Mouse (Mus musculus) heart, postnatal 10 days (tissue): ENCODE measurements around the gene Myh14. TPM values are rescaled to one million over a fixed set of nuclear protein-coding genes. Genes with fewer than 3 reads are reported as not detected.

Source experiments
- DNase-seq, 2 experiments: peaks; one replicate each; pipeline ENCODE4 v3.0.0; 2021
- intact Hi-C: fragments of 180-260 bp; cut with DNase I; formaldehyde crosslinking; loops from one replicate; pipeline ENCODE4 v1.15.1; 2025
- total RNA-seq, 2 experiments: library from RNA; stranded (reverse); gene quantifications; 2 replicates each; pipeline ENCODE4 v1.2.3; 2021

Gene Myh14
- total RNA-seq, 2 experiments from 2014 or later: 37.0 to 46.2 TPM

DNA sequence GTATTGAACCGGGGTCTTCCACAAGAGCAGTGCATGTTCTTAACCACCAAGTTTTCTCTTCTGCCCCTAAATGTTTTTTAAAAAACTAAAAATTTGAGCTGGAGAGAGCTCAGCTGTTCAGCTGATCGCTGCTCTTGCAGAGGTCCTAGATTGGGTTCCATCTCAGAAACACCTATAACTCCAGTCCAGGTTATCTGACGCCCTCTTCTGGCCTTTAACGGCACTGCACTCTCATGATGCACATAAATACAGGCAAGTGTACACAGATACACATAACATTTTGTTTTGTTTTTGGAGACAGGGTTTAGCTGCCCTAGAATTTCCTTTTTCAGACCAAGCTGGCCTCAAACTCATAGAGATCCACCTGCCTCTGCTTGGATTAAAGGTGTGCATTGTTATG, 3.9 kb upstream of the Myh14 start:
- DNase-seq: no peak
- intact Hi-C loops: no loop called here

DNA sequence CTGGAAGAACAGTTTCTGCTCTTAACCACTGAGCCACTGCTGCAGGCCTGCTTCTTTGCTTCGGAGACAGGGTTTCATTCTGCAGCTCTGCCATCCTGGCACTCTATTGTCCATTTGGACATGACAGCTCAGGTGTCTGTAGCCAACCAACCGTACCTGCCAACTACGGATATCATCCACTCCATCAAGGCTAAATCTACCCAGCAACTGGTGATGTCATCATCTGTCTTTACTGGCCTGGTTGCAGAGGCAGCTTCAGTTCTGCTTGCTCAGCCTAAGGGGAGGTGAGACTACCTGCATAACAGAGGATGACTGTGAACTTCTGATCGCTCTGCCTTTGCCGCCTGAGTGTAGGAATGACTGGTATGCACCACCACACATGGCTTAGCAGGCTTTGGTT, 1.6 kb upstream of the Myh14 start:
- intact Hi-C loops: no loop called here
- DNase-seq: peak in 1 of 2 experiments; percentile 39

DNA sequence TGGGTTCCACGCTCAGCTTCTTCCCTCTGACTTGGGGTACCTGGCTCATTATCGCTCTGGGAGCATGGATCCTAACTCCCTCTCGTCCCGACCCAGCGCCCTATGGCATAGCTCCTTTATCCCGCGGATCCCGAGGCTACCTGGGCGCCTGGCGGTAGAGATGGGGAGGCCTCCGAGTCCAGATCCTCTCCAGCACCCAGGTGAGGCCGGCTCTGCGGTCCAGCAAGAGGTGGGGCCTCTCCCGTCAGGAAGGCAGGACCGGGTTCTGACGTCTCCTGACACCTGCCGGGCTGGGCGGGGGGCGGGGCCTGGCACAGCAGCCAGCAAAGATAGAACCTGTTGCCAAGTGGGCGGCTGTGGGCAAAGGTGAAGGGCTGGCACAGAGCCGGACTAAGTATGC, 1.5 kb downstream of the Myh14 start:
- intact Hi-C loops: loop anchor here (5.0 kb wide), 1 partner anchor 33 kb away; no protein-coding TSS in a partner anchor
- no peak for DNase-seq

DNA sequence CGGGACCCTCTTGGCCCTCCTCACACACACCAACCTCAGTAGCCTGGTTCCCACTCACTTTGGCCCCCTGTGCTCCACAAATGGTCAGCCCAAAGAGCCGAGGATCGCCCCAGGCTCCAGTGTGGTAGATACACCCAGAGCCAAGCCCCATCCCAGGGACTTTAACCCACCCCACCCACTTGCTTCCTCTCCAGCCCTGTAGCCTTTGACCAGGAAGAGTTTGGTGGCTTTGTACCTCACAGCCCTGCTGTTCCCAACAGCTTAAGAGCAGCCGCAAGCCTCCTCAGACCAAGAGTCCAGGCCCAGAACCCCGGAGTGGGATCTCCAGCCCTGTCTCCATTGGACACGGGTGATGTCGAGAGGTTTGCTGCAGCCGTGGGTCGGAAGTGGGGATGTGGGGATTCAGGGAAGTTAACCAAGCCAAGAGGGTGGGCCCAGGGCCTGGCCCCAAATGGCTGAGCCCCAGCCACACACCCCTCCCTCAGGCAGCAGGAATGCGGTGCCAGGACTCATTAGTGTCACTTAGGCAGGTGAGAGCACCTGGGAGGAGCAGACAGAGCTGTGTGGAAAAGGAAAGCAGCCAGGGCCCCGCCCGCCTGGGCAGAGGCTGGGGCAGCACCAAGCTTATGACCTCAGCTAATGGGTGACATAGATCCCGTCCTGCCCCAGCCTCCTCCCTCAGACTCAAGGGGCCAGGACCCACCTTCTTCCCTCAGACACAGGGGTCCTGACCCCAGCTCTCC, 2.5 kb downstream of the Myh14 start:
- intact Hi-C loops: loop anchor here (5.0 kb wide), 1 partner anchor 34 kb away; no protein-coding TSS in a partner anchor
- no peak for DNase-seq

DNA sequence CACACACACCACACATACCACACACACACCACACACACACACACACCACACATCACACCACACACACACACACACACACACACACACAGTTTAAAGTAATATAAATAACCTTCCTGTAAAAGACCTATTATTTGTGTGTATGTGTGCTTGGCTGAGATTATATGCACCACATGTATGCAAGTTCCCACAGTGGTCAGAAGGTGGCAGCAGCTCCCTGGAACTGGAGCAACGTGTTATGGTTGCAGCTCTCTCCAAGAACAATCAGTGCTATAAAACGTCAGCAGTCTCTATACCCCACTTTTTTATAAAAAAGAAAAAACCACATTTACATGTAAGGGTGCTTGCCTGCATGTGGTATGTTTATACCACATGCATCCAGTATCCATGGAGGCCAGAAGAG, 4.2 kb downstream of the Myh14 start:
- intact Hi-C loops: loop anchor here (5.0 kb wide), 1 partner anchor 36 kb away; no protein-coding TSS in a partner anchor
- no peak for DNase-seq

DNA sequence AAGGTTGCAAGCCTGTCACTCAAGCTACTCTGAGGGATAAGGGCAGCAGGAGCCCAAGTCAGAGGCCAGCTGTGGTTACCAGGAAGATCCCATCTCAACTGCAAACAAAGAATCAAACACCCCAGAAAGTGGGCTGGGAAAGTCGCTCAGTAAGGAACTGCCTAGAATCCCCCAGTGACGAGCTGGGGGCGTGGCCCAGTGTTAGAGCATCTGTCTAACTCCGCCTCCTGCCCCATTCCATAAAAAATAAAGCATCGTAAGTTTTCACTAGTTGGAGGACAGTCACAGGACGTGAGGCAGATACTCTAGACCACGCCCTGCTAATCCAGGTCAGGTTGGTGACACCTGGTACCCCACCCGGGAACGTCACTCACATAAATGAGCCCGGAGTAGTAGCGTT, 5.9 kb downstream of the Myh14 start:
- no peak for DNase-seq
- intact Hi-C loops: loop anchor here (5.0 kb wide), 1 partner anchor 38 kb away; no protein-coding TSS in a partner anchor

DNA sequence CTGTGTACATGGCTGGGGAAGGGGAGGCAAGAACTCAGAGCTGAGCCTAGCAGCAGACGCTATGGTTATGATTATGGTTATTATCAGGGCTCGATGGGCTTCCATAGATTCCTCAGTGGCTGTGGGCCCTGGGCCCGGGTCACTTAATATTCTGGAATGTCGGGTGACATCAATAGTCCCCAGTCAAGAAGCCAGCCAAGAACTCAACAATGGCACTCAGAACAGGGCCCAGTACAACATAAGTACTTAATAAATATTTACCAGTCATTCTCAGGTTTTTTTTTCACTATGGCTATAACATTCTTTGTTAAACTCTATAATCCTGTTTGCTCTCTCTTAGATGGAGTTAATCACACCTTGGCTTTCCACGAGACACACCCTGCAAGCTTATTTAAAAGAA, 7.1 kb downstream of the Myh14 start:
- intact Hi-C loops: no loop called here
- no peak for DNase-seq

DNA sequence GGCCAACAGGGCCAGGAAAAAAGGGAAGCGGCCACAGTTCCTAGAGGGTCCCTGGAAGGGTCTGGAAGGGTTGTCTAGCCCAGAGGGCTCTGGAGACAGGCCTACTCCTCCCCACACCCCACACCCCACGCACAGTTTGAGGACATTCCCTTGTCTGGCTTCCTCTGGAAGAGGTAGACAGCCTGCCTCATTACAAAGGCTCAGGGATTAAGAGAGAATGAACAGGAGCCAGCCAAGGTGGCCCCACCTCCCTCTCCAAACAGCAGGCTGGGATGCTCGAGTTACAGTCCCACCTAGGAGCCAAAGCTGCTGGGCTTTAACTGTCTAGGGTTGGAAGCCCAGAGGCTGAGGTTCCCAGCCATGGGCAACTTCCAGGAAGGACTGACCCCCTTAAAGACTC, 8.1 kb downstream of the Myh14 start:
- intact Hi-C loops: no loop called here
- DNase-seq: no peak

DNA sequence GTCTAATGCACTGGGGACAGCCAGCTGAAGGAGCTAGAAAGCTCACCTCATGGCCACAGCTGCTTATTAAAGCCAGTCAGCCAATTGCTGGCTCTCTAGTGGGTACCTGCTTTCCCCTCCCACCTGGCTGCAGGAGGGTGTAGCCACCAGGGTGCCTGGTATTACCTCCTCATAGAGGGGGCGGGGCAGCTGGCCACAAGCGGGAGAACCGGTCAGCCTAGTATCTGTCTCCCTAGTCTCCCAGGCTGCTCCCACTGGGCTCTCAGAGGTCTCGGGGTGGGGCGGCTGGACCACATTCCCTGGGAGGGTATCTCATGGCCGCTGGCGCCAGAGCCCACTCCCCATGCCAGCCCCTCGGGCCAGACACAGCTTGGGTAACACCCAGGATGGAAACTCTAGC, 8.5 kb downstream of the Myh14 start:
- intact Hi-C loops: no loop called here
- no peak for DNase-seq

DNA sequence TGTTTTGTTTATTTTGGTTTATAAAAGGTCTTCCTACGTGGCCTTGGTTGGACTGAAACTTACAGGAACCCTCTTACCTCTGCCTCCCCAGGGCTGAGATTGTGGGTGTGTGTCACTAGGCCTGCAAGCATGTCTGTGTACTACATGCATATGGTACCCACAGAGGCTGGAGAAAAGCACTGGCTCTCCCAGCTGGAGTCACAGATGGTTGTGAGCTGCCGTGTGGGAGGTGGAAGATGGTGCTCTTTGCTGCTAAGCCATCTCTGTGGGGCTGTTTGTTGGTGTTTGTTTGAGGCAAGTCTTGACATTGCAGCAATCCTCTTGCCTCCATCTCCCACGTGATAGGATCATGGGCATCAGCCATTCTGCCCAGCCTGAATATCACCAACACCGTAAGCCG, 9.4 kb downstream of the Myh14 start:
- intact Hi-C loops: no loop called here
- no peak for DNase-seq

DNA sequence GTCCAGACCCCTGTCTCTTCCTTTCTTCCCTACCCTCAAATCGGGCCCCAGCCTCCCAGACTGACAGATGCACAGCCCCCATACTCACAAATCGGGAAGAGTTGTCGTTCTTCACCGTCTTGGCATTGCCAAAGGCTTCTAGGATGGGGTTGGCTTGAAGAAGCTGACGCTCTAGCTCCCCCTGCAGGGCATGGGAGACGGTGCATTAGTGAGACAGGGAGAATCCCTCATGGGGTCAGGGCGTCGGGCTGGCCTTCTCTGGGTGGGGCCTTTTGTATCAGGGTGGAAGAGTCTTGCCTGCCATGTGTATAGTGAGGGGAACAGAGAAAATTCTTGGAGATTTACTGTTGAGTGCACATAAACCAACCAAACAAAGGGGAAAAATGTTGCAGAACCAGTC, 15.1 kb downstream of the Myh14 start:
- DNase-seq: peak; percentile 33 to 65
- intact Hi-C loops: no loop called here

DNA sequence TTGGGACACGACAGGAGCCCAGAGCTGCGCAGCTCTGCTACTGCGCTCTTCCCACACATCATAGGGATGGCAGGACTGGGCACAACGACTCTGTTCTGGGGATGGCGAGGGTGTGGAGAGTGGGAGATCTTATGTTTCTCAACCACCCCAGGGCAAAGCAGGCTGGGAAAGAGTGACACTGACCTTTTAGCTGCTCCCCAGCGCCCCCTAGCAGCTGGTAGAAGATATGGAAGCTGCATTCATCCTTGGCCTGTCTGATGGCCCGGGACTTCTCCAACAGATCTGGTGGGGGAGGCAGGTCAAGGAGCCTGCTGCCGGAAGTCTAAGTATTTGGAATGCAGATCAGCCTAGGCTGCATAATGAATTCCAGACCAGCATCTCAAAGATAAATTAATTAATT, 16.9 kb downstream of the Myh14 start:
- intact Hi-C loops: loop anchor here (5.0 kb wide), 1 partner anchor 49 kb away; no protein-coding TSS in a partner anchor
- peak in 1 of 2 experiments; percentile 30 for DNase-seq

DNA sequence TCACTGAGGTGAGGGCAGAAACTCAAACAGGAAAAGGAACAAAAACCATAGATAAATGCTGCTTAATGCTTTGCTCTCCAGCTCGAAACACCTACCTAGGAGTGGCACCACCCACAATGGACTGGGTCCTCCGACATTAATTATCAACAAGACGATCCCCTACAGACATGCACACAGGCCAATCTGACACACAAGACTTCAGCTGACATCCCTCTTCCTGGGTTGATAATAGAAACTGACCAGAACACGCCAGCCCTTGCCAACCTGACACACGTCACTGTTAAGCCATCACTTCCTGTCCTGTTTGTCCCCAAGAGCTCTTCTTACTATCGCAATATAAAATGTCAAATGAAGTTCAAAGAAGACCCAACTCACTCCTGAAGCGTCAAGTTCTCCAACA, 19.2 kb downstream of the Myh14 start:
- intact Hi-C loops: loop anchor here (5.0 kb wide), 1 partner anchor 51 kb away; no protein-coding TSS in a partner anchor
- no peak for DNase-seq

DNA sequence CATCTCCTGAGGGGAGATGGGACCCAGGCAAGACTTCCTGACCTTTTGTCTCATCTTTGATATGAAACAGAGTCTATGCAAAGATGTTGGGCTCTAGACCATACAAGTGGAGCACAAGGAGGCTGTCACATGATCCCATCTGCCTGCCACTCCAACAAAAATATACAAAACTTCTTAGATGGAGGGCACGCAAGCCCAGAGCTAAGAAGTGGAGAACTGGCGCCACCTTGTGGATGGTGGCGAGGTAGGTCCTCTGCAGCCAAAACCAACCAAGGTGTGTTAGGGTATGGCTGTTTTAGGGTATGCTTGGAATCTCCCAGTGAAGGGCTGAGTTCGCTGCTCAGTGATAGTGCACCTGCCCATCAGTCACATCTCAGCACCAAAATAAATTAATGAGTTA, 20.7 kb downstream of the Myh14 start:
- DNase-seq: peak; percentile 26 to 60
- intact Hi-C loops: loop anchor here (5.0 kb wide), 3 partner anchors 52 to 177 kb away; partner anchors contain the start of gene Mybpc2

DNA sequence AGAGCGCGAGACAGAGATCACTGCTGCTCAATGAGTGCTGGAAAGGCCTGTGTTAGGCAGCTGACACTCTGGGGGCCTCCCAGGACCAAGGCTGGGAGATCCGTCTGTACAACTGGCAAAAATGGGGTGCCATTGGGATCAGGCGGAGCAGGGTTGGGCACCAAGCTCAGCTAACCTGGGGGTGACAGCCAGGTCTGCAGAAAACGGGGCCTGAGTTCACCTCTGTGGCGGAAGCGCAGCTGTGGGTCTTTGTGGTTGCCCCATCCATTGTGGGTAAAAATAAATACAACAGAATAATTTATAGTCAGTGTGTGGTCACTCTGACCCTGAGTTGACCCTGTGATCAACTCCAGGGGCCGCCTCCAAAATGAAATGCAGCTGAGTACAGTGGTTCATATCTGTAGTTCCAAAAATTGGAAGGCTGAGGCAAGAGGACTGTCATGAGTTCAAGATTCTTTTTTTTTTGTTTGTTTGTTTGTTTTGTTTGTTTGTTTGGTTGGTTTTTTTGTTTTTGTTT, 21.5 kb downstream of the Myh14 start:
- no peak for DNase-seq
- intact Hi-C loops: loop anchor here (5.0 kb wide), 2 partner anchors 127 to 178 kb away; partner anchors contain the start of gene Mybpc2

DNA sequence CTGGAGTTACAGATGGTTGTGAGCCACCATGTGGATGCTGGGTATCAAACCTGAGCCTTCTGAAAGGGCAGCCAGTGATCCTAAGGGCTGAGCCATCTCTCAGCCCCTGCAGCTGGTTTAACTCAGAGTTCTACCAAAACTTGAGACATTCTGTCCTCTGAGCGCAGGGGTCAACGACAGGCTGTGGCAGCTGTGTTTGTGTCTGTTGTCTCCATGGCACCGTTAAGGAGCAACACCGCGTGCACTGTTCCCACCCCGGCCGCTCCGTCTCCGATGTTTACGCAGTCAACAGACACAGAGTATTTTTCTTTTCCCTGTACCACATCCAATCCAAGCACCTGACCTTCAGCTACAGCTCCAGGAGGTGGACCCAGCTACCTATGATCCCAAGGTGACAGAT, 22.9 kb downstream of the Myh14 start:
- peak; percentile 47 to 48 for DNase-seq
- intact Hi-C loops: loop anchor here (5.0 kb wide), 2 partner anchors 125 to 180 kb away; partner anchors contain the start of gene Mybpc2

DNA sequence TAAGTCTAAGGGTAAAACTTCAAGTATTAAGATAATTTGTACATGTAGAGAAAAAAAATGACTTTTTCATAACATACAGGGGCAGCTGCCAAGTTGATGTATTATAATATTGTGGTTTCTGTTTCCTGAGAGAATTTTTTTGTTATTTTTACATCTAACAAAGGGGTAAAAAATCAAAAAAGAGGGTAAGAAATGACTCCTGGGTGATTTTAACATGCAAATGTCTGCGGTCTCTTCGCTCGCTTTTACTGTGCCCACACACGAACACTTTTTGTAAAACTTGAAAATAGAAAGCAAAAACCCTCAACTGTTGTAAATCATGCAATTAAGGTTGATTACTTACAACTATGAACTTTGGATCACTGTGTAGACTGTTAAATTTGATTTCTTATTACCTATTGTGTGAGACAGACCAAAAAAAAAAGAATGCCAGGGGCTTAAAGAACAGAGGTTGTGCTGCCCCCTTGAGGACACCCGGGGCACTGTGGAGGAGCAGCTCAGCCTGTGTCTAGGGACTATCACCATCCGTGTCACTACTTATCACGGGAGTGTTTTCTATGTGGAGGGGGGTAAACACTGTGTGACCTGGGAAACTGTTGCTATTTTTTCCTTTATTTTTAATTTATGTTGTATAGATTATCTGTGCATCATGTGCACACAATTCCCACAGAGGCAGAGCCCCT, 23.5 kb downstream of the Myh14 start:
- DNase-seq: peak; percentile 69 to 84
- intact Hi-C loops: loop anchor here (5.0 kb wide), 2 partner anchors 125 to 180 kb away; partner anchors contain the start of gene Mybpc2

DNA sequence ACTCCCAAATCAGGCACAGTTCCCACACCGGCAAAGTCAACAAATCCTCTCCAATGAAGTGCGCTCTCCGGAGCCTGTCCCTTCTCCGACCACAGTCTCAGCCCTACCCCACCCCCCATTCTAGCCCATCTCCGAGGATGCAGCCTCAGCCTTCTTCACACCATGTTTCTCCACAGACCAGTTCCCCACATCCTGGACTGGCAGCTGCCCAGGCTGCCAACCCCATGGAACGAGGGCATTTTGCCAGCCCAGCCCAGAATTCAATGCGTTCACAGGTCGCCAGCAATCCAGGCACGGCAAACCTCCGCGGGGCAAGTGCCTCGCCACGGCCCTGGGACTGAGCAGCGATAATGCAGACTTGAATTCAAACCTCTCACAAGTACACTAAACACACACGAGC, 24.7 kb downstream of the Myh14 start:
- intact Hi-C loops: loop anchor here (5.0 kb wide), 2 partner anchors 124 to 181 kb away; partner anchors contain the start of gene Mybpc2
- peak; percentile 62 to 68 for DNase-seq

DNA sequence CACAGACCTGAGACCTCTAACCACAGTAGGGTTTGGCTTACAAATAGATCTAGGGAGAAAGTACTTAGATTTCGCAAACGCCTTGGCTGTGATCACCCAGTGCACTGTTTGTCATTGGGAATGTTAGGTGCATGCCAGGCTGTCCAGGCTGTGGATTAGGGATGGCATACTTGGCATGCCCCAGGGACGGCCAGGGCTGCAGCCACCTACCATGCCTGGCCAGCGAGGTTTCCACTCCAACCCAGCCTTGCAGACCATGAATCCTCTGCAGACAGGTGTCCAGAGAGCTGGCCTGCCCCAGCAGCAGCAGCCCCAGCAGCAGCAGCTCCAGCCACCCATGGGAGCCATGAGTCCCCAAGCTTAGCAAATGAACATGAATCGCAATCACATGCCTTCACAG, 25.4 kb downstream of the Myh14 start:
- DNase-seq: peak in 1 of 2 experiments; percentile 17
- intact Hi-C loops: loop anchor here (5.0 kb wide), 2 partner anchors 123 to 182 kb away; partner anchors contain the start of gene Mybpc2

DNA sequence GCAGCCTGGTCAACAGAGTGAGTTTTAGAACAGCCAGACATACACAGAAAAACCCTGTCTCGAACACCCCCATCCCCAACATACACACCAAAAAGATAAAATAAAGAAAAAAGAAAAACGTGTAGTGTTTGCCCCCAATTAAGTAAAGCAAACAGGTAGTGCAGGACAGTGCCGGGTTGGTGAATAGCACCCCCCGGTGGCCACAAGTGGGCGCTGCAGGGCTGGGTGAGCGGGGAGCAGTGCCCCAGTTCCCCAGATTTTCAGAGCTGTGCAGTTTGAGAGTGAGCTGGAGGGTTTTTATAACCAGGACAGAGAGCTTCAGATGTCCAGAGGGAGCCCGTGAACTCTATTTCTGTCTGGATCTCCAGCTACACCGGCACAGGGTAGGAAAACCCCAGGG, 28.8 kb downstream of the Myh14 start:
- DNase-seq: peak; percentile 16 to 41
- intact Hi-C loops: no loop called here
